Mouse (Mus musculus): Measurements from ENCODE around the gene Lnx1. TPM values are rescaled to one million over a fixed set of nuclear protein-coding genes. Genes with fewer than 3 reads are reported as not detected.
A peak's percentile ranks its signal among the peaks of the same experiment; 100 is the strongest.

The Lnx1 gene
- total RNA-seq, 2 experiments from 2014 or later: 13.6 to 14.7 TPM

- no peak for DNase-seq (ENCODE audit: low spot score in 2 of 2)
These were observed 3.0 kb downstream of the Lnx1 start for GRCm38 (mm10) chr5:74699673-74700072.

DNA sequence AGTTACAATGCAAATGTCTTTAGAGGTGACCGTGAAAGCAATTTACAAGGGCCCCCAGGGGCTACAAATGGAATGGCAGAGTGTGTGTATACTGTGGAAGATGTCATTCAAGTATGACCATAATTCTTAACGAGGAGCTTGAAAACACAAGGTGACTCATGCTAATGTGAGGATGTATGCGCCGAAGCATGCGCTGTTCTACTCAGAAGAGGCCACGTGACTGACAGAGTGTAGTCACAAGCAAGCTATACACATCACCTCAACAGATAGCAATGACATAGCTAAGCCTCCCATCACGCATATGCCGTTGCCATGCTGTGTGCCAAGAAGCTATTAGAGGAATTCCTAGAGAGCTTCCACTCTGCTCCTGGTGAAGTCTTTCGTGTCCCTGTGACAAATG lies 5.2 kb downstream of the Lnx1 start:
- DNase-seq (ENCODE audit: low spot score in 2 of 2): no peak

DNA sequence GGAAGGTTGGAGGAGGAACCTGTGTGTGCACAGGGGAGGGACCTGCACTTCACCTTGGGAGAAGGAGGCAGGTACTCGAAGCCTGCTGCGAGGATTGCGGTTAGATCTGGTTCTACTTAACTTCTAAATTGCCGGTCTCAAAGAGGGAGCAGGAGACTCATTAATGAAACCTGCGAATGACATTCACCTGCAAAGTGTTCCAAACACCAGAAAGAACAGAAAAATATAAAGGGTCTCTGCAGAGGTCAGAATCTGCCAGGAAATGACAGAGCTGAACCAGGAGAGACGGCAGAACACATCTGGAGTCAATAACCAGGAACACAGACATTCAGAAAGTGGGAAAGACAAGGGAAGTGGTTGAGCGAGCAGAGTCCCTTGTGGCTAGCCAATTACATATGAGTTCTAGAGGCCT lies 8.3 kb downstream of the Lnx1 start:
- no peak for DNase-seq (ENCODE audit: low spot score in 2 of 2)

- DNase-seq (ENCODE audit: low spot score in 2 of 2): no peak
These were observed 8.9 kb downstream of the Lnx1 start for GRCm38 (mm10) chr5:74693836-74694235.

- no peak for DNase-seq (ENCODE audit: low spot score in 2 of 2)
These were observed 10.2 kb downstream of the Lnx1 start for GRCm38 (mm10) chr5:74692411-74693090.

GRCm38 (mm10) chr5:74688822-74689221 lies 13.9 kb downstream of the Lnx1 start:
- DNase-seq (ENCODE audit: low spot score in 2 of 2): no peak

DNA sequence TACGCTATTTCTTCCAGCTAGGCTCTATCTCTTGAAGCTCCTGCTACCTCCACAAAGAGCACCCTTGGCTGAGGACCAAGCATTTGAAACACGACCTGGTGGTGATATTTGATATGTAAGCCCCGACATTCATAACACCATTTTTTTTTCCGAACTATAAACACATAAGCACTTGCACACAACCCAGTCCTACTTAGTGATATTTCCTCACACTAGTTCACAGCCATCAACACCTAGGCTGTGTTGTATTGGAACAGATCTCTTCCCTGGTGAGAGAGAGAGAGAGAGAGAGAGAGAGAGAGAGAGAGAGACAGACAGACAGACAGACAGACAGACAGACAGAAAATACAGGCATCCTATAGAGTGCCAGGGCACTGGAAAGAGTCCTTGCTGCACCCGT lies 17.8 kb downstream of the Lnx1 start:
- DNase-seq (ENCODE audit: low spot score in 2 of 2): no peak

DNA sequence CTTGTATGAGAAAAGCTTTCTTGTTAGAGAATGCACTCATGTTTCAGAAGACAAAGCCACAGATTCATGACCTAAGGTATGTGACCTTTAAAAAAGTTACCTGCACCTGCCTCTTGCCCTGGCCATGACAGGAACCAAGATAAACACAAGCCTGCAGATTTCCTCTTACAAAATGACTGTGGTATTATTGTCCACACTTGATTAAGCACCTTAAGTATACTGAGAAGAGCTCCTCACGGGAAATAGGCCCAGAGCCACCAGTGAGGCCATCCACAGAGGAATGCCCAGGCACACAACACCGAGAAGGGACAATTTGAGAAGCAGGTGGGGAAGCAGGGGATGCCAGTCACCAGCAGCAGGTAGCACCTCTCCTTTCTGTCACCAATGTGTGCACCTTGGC lies 18.9 kb downstream of the Lnx1 start:
- no peak for DNase-seq (ENCODE audit: low spot score in 2 of 2)

GRCm38 (mm10) chr5:74682735-74683134 lies 20.0 kb downstream of the Lnx1 start:
- no peak for DNase-seq (ENCODE audit: low spot score in 2 of 2)

- DNase-seq (ENCODE audit: low spot score in 2 of 2): no peak
These were observed 23.1 kb downstream of the Lnx1 start for GRCm38 (mm10) chr5:74679631-74680030.

DNA sequence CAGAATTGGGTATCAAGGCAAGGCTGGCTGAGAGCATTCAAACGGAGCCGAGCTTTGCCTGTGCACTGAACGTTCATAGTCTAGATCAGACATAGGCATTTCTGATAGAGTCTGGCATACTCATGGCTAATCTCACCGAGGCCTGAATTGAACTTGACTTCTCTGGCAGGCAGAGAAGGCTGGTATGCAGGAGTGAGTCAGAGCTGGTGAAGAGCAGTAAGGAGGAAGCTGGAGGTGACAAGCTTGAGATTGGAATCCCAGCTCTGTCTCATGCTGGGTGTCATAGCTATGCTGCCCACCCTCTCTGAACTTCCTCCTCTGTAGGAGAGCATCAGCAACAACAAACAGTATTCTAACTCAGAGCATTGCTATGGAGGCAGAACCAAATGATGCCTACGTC lies 24.0 kb downstream of the Lnx1 start:
- DNase-seq (ENCODE audit: low spot score in 2 of 2): no peak

- peak; percentile 65 to 72 for DNase-seq (ENCODE audit: low spot score in 2 of 2)
These were observed 25.0 kb downstream of the Lnx1 start for GRCm38 (mm10) chr5:74677399-74678338.

DNA sequence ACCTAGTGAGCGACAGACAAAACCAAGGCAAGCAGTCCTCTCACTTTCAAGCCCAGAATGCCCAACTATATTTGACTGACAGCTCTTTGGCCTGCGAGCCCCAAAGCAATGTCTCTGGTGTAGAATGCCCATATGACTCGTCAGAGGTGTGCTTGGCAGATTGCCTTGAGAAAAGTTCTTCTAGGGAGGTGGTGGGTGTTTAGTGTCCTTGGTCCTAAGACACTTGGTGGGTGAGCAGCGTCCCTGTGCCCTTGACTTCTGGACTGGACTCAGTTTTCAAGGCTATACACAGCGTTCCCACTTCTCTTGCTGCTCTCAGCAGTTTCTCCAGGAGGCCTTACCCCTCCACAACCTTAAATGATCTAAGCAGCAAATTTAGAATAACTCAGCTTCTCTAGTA lies 30.2 kb downstream of the Lnx1 start:
- no peak for DNase-seq (ENCODE audit: low spot score in 2 of 2)

DNA sequence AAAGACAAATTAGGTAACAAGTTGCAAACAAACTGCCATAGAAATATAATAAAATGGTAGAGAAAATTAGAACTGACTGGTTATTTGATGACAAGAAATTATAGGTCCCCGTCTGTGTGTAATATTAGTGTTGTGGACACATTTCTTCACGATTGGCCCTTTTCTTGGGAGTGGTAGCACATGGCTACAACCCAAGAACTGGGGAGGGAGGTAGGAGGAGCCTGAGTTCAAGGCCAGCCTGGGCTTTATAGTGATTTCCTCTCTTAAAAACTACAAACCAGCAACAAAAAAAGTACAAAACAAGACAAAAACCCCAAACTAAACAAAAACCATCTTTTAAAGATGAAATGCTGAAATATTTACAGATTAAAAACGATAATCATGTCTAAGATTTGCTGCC lies 31.8 kb downstream of the Lnx1 start:
- DNase-seq (ENCODE audit: low spot score in 2 of 2): no peak

DNA sequence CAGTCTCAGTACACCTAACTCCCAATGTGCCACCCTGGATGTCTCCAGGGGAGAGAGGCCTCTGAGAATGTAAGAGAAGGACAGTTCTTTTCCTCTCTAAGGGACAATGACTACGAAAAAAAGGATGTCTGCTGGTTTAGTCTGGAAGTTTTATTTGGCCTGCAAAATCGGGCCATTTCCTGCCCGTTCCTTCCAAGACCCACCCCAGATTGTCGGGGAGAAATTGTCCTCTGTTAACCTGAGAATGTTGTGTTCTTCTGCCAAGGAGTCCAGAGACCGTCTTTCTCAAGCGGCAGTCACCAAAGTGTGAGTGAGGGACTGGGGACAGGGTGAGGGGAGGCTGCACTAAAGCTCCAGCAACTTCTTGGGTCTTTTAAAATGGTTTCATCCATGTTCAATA lies 32.8 kb downstream of the Lnx1 start:
- no peak for DNase-seq (ENCODE audit: low spot score in 2 of 2)

GRCm38 (mm10) chr5:74668956-74669355 lies 33.8 kb downstream of the Lnx1 start:
- no peak for DNase-seq (ENCODE audit: low spot score in 2 of 2)

DNA sequence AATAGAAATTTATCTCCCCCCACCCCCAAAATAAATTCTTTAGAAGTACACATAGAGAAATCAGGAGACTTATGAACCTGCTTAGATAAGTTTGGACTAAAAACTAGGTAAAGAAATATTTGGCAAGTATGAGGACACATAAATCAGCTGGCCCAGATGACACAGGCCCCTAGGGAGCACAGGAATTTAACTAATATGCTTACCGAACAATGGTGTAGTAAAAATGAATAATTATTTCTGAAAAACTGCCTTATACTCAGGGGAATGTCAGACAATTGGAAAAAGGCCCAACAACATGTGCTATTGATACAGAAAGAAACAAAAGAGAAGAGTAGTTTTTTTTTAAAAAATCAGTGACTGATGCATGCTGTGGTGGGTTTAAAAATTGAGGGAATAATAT lies 40.1 kb downstream of the Lnx1 start:
- no peak for DNase-seq (ENCODE audit: low spot score in 2 of 2)

DNA sequence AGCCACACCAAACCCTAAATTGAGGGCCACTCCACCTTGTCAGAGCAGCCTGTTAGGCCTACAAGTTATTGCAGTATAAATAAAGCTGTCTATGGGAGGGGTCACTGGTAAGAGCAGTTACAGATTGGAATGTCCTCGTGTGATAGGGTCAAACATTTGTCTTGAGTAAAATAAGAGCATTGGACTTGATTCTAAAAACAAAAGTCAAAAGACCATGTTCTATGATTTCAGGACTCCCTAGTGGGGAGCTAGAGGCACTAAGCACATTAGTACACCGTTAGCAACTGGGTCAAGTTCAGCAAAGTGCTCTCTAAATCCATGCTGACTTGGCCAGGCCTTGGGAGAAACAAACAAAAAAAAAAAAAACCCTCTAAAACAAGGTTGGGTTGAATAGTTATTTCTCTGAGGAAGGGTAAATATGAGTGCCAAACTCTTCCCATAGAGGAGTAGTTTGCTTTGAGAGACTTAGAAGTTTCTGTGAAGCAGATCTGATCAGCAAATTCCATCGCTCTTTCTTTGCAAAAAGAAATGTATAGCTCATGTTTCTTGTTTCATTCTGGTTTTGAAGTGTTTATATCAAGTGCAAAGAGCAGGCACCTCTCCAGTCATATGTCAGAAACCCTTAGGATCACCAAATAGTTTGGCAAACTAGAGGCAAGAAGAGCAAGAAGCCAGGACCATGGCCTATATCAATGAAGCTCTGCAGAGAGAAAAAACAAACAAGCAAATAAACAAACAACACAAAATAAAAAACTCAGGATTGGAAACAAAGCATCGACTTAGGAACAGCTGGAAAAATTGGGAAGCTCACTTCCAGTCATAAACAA lies 40.8 kb downstream of the Lnx1 start:
- no peak for DNase-seq (ENCODE audit: low spot score in 2 of 2)

DNA sequence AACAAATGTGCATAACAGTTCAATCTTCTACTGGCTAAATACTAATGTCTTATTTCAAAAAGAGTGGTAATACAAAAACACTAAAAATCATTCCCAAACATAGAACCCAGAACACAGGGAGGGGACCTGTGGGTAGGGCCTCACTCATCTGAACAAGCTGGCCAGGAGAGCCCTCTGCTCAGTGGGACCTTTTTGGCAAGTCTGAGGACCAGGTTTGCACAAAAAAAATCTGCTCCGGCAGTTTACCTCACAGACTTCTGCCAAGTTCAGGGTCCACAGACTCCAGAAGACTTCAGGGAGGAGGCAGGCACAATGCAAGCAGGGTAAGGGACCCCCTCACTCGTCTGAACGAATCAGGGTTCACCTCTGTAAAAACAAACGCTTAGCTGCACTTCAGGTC lies 42.9 kb downstream of the Lnx1 start:
- no peak for DNase-seq (ENCODE audit: low spot score in 2 of 2)

GRCm38 (mm10) chr5:74659281-74659680 lies 43.4 kb downstream of the Lnx1 start:
- no peak for DNase-seq (ENCODE audit: low spot score in 2 of 2)

GRCm38 (mm10) chr5:74657930-74658329 lies 44.8 kb downstream of the Lnx1 start:
- DNase-seq (ENCODE audit: low spot score in 2 of 2): no peak

DNA sequence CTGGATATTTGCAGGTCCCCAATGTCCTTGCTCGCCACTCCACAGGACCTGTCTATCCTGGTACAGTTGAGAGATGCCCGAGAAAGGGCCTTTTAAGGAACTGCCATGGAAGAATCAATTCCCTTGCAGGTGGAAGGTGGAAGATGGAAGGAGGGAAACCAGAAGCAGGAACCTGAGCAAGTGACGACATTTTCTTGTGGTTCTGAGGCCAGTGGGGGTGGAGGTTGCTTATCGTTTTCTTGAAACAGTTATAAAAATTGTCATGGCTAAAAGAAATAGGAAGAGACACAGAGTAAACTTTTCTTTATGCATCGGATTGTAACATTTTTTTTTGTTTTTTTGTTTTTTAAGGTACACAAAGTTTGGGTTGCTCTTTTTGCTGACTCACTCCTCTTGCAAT lies 46.3 kb downstream of the Lnx1 start:
- no peak for DNase-seq (ENCODE audit: low spot score in 2 of 2)

Data from layer of hippocampus, adult 18-20 months (tissue).